Mouse (Mus musculus): ENCODE measurements around the gene Abhd12. TPM values are rescaled to one million over a fixed set of nuclear protein-coding genes. Genes with fewer than 3 reads are reported as not detected.

The Abhd12 gene
- total and polyA plus RNA-seq, 2 experiments from 2014 or later: 150 to 152 TPM

- Histone ChIP-seq H3K27ac (ENCODE audit: low read depth, low read length) (no peak overlapping the region), H3K4me1 (ENCODE audit: insufficient read depth) (no peaks in the 10 kb centered on the region), H3K4me2 (ENCODE audit: low read depth) (no peak overlapping the region), H3K9ac (no peak overlapping the region), H3K27me3 (ENCODE audit: insufficient read depth, low read length) (no peaks in the 10 kb centered on the region), H3K36me3 (ENCODE audit: insufficient read depth) (no peaks in the 10 kb centered on the region), H3K4me3 (ENCODE audit: low read depth, low read length) (no peak overlapping the region), H3K9me3 (ENCODE audit: low read length) (no peaks in the 10 kb centered on the region)
- WGBS: 85% methylated on average over 3 of the region's 3 CpGs
- no peak for ATAC-seq
- DNase-seq: no peak
- TF ChIP-seq CTCF (IDR thresholded peaks at IDR 0.05; ENCODE audit: low read depth): no peak
Measured at GRCm38 (mm10) chr2:150923026-150923425, 18.5 kb upstream of the Abhd12 start.

- H3K4me1 ChIP-seq (ENCODE audit: insufficient read depth): no peaks in the 10 kb centered on the region
- H3K4me2 ChIP-seq (ENCODE audit: low read depth): no peak overlapping the region
- no peak for DNase-seq
- 91% methylated on average over 4 of the region's 4 CpGs for WGBS
- TF ChIP-seq CTCF (IDR thresholded peaks at IDR 0.05; ENCODE audit: low read depth): no peak
- H3K9ac ChIP-seq: no peak overlapping the region
- no peak overlapping the region for H3K27ac ChIP-seq (ENCODE audit: low read depth, low read length)
- H3K27me3 ChIP-seq (ENCODE audit: insufficient read depth, low read length): no peaks in the 10 kb centered on the region
- no peak overlapping the region for H3K4me3 ChIP-seq (ENCODE audit: low read depth, low read length)
- no peak for ATAC-seq
- H3K9me3 ChIP-seq (ENCODE audit: low read length): no peaks in the 10 kb centered on the region
- no peaks in the 10 kb centered on the region for H3K36me3 ChIP-seq (ENCODE audit: insufficient read depth)
Measured at GRCm38 (mm10) chr2:150922165-150922564, 17.6 kb upstream of the Abhd12 start.

GRCm38 (mm10) chr2:150921697-150922096, 17.2 kb upstream of the Abhd12 start:
- Histone ChIP-seq H3K36me3 (ENCODE audit: insufficient read depth) (no peaks in the 10 kb centered on the region), H3K4me1 (ENCODE audit: insufficient read depth) (no peaks in the 10 kb centered on the region), H3K9ac (no peak overlapping the region), H3K4me3 (ENCODE audit: low read depth, low read length) (no peak overlapping the region), H3K27me3 (ENCODE audit: insufficient read depth, low read length) (no peaks in the 10 kb centered on the region), H3K4me2 (ENCODE audit: low read depth) (no peak overlapping the region), H3K27ac (ENCODE audit: low read depth, low read length) (no peak overlapping the region), H3K9me3 (ENCODE audit: low read length) (no peaks in the 10 kb centered on the region)
- ATAC-seq: no peak
- no peak for DNase-seq
- WGBS: 95% methylated on average over 6 of the region's 6 CpGs
- TF ChIP-seq CTCF (IDR thresholded peaks at IDR 0.05; ENCODE audit: low read depth): no peak

- Histone ChIP-seq H3K27ac (ENCODE audit: low read depth, low read length) (no peak overlapping the region), H3K4me2 (ENCODE audit: low read depth) (no peak overlapping the region), H3K9ac (no peak overlapping the region), H3K4me1 (ENCODE audit: insufficient read depth) (no peaks in the 10 kb centered on the region), H3K27me3 (ENCODE audit: insufficient read depth, low read length) (no peaks in the 10 kb centered on the region), H3K36me3 (ENCODE audit: insufficient read depth) (no peaks in the 10 kb centered on the region), H3K4me3 (ENCODE audit: low read depth, low read length) (no peak overlapping the region), H3K9me3 (ENCODE audit: low read length) (no peaks in the 10 kb centered on the region)
- DNase-seq: no peak
- no peak for ATAC-seq
- 95% methylated on average over 3 of the region's 3 CpGs for WGBS
- TF ChIP-seq CTCF (IDR thresholded peaks at IDR 0.05; ENCODE audit: low read depth): no peak
Measured at GRCm38 (mm10) chr2:150920543-150920942, 16.0 kb upstream of the Abhd12 start.

GRCm38 (mm10) chr2:150918720-150919119, 14.2 kb upstream of the Abhd12 start:
- WGBS: 96% methylated on average over 3 of the region's 3 CpGs
- DNase-seq (no peak), ATAC-seq (no peak)
- TF ChIP-seq CTCF (IDR thresholded peaks at IDR 0.05; ENCODE audit: low read depth): no peak
- Histone ChIP-seq H3K9ac (no peak overlapping the region), H3K4me3 (ENCODE audit: low read depth, low read length) (no peak overlapping the region), H3K27ac (ENCODE audit: low read depth, low read length) (no peak overlapping the region), H3K4me2 (ENCODE audit: low read depth) (no peak overlapping the region), H3K36me3 (ENCODE audit: insufficient read depth) (no peaks in the 10 kb centered on the region), H3K27me3 (ENCODE audit: insufficient read depth, low read length) (no peaks in the 10 kb centered on the region), H3K9me3 (ENCODE audit: low read length) (no peaks in the 10 kb centered on the region), H3K4me1 (ENCODE audit: insufficient read depth) (no peaks in the 10 kb centered on the region)

- Histone ChIP-seq H3K4me2 (ENCODE audit: low read depth) (no peak overlapping the region), H3K27ac (ENCODE audit: low read depth, low read length) (no peak overlapping the region), H3K27me3 (ENCODE audit: insufficient read depth, low read length) (no peaks in the 10 kb centered on the region), H3K36me3 (ENCODE audit: insufficient read depth) (no peaks in the 10 kb centered on the region), H3K4me1 (ENCODE audit: insufficient read depth) (no peaks in the 10 kb centered on the region), H3K4me3 (ENCODE audit: low read depth, low read length) (no peak overlapping the region), H3K9me3 (ENCODE audit: low read length) (no peaks in the 10 kb centered on the region), H3K9ac (no peak overlapping the region)
- no peak for TF ChIP-seq CTCF (IDR thresholded peaks at IDR 0.05; ENCODE audit: low read depth)
- ATAC-seq (no peak), DNase-seq (no peak)
- 87% methylated on average over 5 of the region's 5 CpGs for WGBS
Measured at GRCm38 (mm10) chr2:150915786-150916185, 11.2 kb upstream of the Abhd12 start.

- Histone ChIP-seq H3K36me3 (ENCODE audit: insufficient read depth) (no peaks in the 10 kb centered on the region), H3K27me3 (ENCODE audit: insufficient read depth, low read length) (no peaks in the 10 kb centered on the region), H3K9ac (no peak overlapping the region), H3K27ac (ENCODE audit: low read depth, low read length) (no peak overlapping the region), H3K4me1 (ENCODE audit: insufficient read depth) (0 out of 2 replicates have a peak, but pooled peaks cover 2% of the 10 kb centered on the region), H3K4me3 (ENCODE audit: low read depth, low read length) (no peak overlapping the region), H3K9me3 (ENCODE audit: low read length) (no peaks in the 10 kb centered on the region), H3K4me2 (ENCODE audit: low read depth) (no peak overlapping the region)
- no peak for ATAC-seq
- WGBS: 80% methylated on average over 4 of the region's 4 CpGs
- no peak for TF ChIP-seq CTCF (IDR thresholded peaks at IDR 0.05; ENCODE audit: low read depth)
- DNase-seq: no peak
Measured at GRCm38 (mm10) chr2:150914781-150915515, 10.4 kb upstream of the Abhd12 start.

Measured in forebrain, postnatal 0 days (tissue).